Mouse (Mus musculus): ENCODE measurements around the gene Yrdc. TPM values are rescaled to one million over a fixed set of nuclear protein-coding genes. Genes with fewer than 3 reads are reported as not detected.

The Yrdc gene
- total RNA-seq, 4 experiments from 2014 or later: 20.8 to 22.5 (median 22.0) TPM

- peak; percentile 37 for DNase-seq (ENCODE audit: low spot score)
These were observed 733 bp upstream of the Yrdc start for GRCm38 (mm10) chr4:124849631-124850260.

DNA sequence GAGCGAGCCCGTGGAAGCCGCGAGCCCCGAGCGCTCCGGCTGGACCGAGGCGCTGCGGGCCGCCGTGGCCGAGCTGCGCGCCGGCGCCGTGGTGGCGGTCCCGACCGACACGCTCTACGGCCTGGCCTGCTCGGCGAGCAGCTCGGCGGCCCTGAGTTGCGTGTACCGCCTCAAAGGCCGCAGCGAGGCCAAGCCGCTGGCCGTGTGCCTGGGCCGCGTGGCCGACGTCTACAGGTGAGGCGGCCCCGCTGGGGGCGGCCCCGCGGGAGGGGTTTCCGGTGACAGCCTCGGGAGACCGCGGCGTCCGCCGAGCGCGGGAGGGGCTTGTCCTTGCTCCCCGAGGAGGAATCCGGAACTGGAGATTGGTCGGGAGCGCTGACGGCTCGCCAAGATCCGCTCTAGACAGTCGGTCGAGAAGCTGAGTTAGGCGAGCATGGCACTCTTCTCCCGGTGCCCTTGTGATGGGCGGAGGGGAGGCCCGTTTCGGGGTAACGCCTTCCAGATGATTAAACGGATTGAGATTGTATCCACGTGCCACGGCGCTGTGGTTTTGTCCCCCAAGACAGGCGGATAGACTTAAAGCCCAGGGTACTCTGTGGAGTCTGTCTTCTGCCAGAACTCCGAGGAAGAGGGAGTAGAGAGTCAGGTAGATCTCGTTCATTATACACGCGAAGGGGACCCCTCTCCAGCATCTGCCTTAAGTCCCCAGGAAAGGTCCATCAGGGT lies 617 bp downstream of the Yrdc start, which contains the start of gene 1110065P20Rik:
Gene 1110065P20Rik (minus strand): TSS at position 264 of the 726 bp plus-strand sequence.
- peak; percentile 67 for DNase-seq (ENCODE audit: low spot score)

DNA sequence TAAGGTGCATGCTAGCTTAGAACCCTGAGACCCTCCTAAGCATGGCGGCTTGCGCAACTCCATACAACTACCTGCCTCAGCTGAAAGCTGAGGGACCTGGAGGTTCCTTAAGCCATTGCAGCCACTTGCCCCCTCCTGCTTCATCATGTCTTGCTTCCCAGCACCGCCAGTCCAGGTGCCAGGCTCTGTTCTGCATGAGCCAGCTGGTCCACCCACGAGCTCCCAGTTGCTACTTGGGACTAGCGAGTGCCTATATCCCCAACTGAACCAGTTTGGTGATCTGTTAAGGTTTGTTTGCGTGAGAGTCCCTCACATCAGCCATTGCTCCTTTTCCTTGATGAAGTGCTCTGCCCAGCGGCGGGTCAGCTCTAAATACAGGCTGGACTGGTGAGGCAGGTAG lies 5.8 kb downstream of the Yrdc start:
- no peak for DNase-seq (ENCODE audit: low spot score)

GRCm38 (mm10) chr4:124858370-124858769 lies 7.9 kb downstream of the Yrdc start:
- DNase-seq (ENCODE audit: low spot score): no peak

DNA sequence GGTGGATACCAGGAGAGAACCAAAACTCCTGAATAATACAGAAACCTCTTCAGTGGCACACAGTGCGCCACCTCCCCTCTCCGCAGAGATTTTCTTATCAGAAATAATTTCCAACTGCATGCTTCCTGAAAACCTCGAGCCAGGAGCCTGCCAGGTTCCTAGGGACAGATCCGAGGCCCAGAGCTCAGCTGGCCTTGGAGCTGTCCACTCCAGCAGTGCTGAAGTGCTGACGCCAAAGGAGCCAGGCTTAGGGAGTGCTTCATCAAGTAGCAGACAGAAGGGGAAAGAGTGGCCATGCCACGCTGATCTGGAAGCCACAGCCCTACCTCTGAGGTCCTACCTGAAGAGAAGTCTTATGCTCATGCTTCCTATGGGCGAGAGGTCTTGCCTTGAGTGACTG lies 10.0 kb downstream of the Yrdc start:
- peak; percentile 28 for DNase-seq (ENCODE audit: low spot score)

DNA sequence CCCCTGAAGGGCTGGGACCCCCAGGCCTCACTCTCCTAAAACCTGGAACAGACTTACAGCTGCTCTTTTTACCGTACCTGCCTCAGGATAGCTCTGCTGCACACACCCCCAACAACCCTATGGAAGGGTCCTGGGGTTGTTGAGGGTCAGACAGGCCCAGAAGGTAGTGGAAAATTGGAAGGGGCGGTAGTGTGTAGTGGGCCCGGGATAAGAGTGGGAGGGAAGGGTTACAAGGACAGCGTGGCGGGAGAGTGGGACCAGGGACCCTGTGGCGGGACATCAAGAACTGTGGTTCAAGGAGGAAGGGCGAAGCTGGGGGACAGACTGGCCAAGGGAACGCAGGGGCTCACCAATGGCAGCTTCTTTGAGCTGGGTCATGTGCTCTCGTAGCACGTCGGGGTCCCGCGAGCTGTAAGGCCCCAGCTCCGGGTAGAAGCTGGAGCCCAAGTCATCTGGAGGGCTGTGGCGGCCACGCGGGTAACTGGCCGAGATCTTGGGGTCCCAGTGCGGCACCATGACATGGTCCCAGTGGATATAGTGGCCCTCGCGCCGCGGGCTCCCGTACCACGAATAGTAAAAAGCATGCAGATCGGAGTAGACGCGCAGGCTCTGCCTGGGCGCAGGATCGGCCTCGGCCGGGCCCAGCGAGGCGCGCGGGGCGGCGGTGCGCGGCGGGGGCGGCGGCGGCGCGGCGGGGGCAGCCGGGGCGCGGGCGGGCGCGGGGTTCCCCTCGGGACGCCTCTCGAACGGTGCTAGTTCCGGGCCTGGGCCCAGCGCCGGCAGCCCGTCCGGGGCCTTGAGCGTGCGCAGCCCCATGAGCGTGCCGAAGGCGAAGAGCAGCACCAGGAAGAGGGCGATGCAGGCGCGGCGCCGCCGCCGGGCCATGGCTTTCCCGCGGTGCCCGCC lies 11.1 kb downstream of the Yrdc start, which contains the start of gene Maneal:
Gene Maneal (minus strand): TSS at position 889 of the 906 bp plus-strand sequence.
- no peak for DNase-seq (ENCODE audit: low spot score)

GRCm38 (mm10) chr4:124872719-124873118 lies 22.2 kb downstream of the Yrdc start:
- DNase-seq (ENCODE audit: low spot score): no peak

- no peak for DNase-seq (ENCODE audit: low spot score)
These were observed 30.1 kb downstream of the Yrdc start, which contains the start of gene Epha10 for GRCm38 (mm10) chr4:124880599-124880998. TSS of gene Epha10 (plus strand) at chr4:124880899.

GRCm38 (mm10) chr4:124881341-124881908 lies 30.9 kb downstream of the Yrdc start:
- DNase-seq (ENCODE audit: low spot score): no peak

GRCm38 (mm10) chr4:124882151-124882729 lies 31.8 kb downstream of the Yrdc start:
- no peak for DNase-seq (ENCODE audit: low spot score)

GRCm38 (mm10) chr4:124888702-124889101 lies 38.2 kb downstream of the Yrdc start:
- no peak for DNase-seq (ENCODE audit: low spot score)

GRCm38 (mm10) chr4:124889935-124890334 lies 39.5 kb downstream of the Yrdc start:
- no peak for DNase-seq (ENCODE audit: low spot score)

DNA sequence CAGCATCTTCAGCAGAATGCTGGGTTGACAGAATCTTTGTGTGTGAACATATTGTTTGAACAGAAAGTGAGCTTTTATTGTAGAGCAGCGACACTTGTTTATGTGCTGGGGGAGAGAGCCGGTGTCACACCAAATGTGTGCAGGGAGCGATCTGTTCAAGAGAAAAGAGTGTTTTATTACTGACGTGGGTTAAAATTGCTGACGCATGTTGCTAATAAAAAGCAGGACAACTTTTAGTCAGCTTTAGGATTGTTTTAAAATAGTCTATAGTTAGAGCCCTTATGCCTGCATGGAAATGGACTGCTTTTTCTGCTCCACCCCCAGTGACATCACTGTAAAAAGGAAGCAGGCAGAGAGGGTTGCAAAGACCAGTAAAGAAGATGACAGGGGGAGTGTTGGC lies 40.4 kb downstream of the Yrdc start:
- no peak for DNase-seq (ENCODE audit: low spot score)

DNA sequence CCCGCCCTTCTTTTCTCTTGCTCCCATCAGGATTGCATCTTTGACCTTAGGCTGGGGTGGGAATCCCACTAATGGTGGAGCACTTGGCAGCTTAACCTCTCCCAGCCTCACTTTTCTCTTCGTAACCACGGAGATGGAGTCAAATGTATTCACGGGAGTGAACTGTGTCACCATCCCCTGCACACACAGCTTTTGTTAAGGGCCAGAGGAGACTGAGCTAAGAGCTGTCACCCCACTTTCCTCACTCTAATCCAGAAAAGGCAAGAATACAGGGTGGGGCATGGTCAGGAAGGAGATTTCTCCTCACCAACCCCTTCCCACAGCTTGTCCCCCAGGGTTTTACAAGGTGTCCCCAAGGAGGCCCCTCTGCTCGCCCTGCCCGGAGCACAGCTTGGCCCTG lies 43.3 kb downstream of the Yrdc start:
- DNase-seq (ENCODE audit: low spot score): no peak

DNA sequence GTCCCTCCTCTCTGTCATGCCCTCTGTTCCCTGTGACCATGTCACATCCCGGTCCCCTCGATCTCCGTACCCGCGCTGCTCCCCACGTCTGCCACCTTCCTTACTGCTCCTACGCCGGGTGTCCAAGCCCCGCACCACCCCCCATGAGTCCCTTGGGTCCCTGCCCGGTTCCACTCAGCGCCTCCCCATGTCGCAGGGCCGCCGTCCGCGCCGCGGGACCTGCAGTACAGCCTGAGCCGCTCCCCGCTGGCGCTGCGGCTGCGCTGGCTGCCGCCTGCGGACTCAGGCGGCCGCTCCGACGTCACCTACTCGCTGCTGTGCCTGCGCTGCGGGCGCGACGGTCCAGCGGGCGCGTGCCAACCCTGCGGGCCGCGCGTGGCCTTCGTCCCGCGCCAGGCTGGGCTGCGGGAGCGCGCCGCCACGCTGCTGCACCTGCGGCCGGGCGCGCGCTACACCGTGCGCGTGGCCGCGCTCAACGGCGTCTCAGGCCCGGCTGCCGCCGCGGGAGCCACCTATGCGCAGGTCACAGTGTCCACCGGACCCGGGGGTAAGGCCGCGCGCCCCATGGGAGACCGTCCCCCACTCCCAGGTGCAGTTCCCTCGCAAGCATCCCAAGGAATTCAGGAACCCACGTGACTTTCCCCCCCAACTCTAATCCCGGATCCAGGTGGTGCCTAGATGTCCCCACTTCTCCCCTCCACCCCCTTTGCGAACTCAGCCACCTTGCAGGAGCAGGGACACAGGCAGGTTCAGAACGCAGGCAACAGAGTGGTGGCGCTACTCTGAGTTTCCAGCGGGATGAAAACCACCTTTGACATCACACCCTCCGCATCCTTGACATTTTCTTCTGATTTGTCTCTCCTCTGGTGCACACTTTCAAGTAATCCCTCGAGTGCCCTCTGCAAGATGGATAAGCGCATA lies 44.3 kb downstream of the Yrdc start:
- DNase-seq (ENCODE audit: low spot score): no peak

DNA sequence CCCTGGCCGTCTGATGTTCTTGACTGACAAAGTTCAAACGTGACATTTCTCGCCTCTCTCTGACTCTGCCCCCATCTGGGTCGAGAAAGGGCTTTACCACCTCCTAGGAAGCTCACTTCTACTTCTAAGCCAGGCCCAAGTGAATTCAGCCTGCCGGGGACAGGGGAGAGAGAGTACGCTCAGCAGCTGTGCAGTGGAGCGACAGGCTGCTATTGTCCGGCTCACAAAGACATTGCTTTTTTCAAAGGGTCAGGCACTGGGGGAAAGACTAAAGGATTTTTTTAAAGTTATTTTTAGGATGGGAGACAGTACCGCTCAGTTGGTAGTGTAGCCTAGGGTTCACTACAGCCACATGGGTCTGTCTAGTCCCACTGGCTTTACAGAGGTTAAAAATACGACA lies 47.9 kb downstream of the Yrdc start:
- no peak for DNase-seq (ENCODE audit: low spot score)

DNA sequence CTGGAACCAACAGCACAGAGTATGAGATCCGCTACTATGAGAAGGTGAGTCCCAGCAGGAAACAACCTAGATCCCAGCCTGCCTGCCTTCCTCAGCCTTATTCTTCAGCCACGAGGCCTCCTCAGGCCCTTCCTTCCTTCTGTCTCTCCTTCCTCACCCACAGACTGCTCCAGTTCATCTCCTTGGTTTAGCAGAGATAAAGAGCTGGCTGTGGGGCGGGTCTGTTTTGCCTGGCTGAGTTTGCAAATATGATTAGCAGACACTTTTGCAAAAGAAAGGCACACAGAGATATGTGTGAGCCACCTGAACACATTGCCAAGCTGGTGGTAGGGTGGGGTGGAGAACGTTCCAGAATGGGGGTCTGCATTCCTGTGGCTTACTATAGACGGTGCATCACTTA lies 49.4 kb downstream of the Yrdc start:
- DNase-seq (ENCODE audit: low spot score): no peak

All from heart, adult 8-10 months (tissue).